Mouse (Mus musculus) testis, adult 2 months (tissue): ENCODE results near the gene Fam110a.

Source experiments
- CTCF ChIP-seq: fragments of 200-500 bp; IDR thresholded peaks from 2 replicates; pipeline ENCODE4 v1.5.1; 2012; ENCODE audit warnings: low read depth, mild to moderate bottlenecking, inconsistent platforms, low read length, moderate library complexity; ENCODE audit not compliant: control insufficient read depth, insufficient read depth, insufficient replicate concordance
- POLR2A ChIP-seq: fragments of 200-500 bp; IDR thresholded peaks from 2 replicates; pipeline ENCODE4 v1.6.1; 2012; ENCODE audit warnings: low read depth, mild to moderate bottlenecking, inconsistent platforms, low read length, moderate library complexity; ENCODE audit not compliant: control insufficient read depth

- TF ChIP-seq CTCF (no peak), POLR2A (no peak)
Observed at GRCm38 (mm10) chr2:151927103-151927502, 52.9 kb downstream of the Fam110a start.
